Mouse (Mus musculus): ENCODE measurements around the gene Capn11. TPM values are rescaled to one million over a fixed set of nuclear protein-coding genes. Genes with fewer than 3 reads are reported as not detected.

The Capn11 gene
- total RNA-seq, 2 experiments from 2014 or later = 0.67 TPM; not detected in 1

DNA sequence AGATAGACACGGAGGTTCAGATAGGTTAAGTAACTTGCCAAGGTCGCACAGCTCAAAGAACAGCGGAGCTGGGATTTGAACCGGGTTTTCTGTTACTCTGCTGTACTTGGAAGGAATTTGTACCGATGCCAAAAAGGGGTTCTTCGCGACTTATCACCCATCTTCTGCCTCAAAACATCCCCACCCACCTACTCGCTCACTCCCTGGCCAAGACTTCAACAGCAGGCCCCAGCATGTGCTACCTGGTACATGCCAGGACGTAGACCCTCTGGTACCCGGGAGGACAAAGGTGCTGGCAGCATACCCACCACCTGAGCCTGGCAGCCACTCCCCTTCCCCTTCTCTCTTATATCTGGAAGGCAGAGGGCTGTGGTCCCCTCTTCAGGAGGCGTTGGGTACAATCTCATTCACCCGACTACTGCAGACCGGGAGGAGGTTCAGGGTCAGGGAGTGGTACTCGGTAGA is 25.6 kb upstream of the Capn11 start:
- no peak for ATAC-seq (ENCODE audit: poor library complexity, severe bottlenecking)

DNA sequence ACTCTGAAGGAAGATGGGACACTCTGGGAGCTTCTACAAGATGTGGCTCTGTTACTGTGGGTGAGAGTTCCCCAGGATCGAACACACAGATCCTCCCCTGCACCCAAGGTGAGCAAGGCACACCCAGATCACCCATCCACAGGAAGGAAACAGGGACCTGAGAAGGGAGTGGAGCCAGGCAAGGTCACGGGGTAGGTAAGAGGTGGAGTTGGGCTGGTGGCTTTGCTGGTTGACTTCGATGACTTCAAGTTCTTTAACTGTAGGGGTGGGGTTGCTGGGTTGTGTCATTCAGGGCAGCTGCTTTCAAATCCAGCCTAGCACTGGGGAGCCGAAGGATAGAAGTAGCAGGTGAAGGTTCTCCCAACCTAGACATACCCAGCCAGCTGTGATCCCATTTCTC is 23.7 kb upstream of the Capn11 start:
- no peak for ATAC-seq (ENCODE audit: poor library complexity, severe bottlenecking)

DNA sequence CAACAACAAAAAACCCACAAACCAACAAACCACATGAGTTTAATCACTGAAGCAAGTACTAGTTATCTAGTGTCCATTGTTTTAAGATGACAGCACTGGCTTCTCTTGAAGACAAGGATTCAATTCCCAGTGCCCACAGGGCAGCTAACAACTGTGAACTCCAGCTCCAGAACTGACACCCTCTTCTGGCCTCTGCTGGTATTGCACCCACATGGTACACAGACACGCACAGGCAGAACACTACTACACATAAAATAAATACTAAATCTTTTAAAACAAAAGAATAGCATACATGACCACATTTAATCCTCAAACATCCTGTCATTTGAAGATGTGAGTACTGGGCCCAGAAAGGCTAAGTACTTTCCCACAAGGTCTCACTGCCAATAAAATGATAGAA is 22.5 kb upstream of the Capn11 start:
- ATAC-seq (ENCODE audit: poor library complexity, severe bottlenecking) = no peak

GRCm38 (mm10) chr17:45680391-45680980 is 21.4 kb upstream of the Capn11 start:
- ATAC-seq (ENCODE audit: poor library complexity, severe bottlenecking) = no peak

GRCm38 (mm10) chr17:45678106-45678505 is 19.0 kb upstream of the Capn11 start:
- ATAC-seq (ENCODE audit: poor library complexity, severe bottlenecking) = peak; percentile 51

DNA sequence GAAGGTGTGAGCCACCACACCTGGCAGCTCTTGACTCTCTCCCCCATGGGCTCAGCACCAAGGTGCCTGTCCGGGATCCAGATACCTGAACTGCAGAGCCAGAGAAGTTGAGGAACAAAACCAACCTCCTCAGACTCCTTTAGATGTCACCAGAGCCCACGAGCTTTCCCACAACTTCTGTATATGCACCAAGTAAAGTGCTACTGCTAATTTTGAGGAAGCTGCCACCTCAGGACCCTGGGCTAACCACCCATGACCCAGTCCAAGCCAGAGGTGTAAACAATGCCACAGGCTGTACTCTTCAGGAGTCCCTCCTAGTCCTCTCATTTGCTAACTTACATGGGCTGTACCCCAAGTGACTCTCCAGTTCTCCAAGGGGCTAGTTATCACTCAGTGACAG is 13.5 kb upstream of the Capn11 start:
- 0 out of 2 replicates have a peak, but pooled peaks have one; percentile 15 for ATAC-seq (ENCODE audit: poor library complexity, severe bottlenecking)

DNA sequence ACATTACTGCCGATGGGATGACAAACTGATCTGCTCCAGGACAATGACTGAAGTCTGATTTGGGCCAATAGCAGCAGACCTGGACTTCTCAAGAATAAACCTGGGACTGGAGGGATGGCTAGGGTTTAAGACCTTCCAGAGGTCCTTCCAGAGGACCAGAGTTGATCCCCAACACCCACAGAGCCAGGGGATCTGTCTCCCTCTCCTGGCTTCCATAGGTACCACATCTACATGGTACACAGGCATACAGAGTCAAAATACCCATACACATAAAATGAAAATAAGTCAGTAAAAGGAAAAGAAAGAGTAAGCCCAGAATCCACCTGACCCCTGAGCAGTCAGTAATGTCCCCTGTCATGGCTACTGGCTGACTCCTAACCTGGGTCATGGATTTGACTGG is 12.7 kb upstream of the Capn11 start:
- no peak for ATAC-seq (ENCODE audit: poor library complexity, severe bottlenecking)

GRCm38 (mm10) chr17:45667986-45668385 is 8.9 kb upstream of the Capn11 start:
- ATAC-seq (ENCODE audit: poor library complexity, severe bottlenecking) = no peak

GRCm38 (mm10) chr17:45667481-45667880 is 8.4 kb upstream of the Capn11 start:
- no peak for ATAC-seq (ENCODE audit: poor library complexity, severe bottlenecking)

DNA sequence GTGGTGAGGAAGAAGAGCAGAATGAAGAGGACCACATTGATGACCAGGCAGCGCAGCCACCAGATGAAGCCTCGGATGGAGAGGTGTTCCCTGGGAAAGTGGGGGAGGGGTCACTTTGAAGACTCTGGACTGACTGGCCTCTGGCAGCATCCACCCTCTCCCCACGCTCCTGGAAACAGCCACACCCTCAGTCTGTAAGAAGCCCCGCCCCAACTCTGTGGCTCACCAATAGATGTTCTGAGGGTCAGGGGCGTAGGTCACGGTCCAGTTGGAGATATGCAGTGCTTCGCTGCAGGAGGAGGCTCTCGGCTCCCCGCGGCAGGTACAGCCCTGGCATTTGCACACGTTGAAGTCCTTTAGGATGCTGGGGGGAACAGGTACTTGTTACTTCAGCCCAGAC is 7.0 kb upstream of the Capn11 start:
- no peak for ATAC-seq (ENCODE audit: poor library complexity, severe bottlenecking)

DNA sequence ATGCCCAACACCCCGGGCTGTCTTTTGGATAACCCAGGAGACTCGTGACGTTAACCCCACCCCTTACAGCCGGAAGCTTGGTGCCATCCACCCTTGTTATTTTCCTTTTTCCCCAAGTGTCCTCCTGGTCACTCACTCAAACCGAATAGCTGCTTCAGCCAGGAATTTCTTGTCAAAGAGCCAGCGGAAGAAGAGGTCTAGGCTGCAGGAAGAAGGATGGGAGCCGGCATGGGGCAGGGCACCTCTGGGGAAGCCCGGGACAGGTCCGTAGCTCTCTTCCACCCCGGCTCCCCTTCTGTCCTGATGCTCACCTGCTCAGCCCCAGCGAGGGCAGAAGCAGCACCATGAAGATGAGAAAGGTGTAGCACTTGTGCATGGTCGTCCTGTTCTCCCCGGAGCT is 5.5 kb upstream of the Capn11 start:
- no peak for ATAC-seq (ENCODE audit: poor library complexity, severe bottlenecking)

DNA sequence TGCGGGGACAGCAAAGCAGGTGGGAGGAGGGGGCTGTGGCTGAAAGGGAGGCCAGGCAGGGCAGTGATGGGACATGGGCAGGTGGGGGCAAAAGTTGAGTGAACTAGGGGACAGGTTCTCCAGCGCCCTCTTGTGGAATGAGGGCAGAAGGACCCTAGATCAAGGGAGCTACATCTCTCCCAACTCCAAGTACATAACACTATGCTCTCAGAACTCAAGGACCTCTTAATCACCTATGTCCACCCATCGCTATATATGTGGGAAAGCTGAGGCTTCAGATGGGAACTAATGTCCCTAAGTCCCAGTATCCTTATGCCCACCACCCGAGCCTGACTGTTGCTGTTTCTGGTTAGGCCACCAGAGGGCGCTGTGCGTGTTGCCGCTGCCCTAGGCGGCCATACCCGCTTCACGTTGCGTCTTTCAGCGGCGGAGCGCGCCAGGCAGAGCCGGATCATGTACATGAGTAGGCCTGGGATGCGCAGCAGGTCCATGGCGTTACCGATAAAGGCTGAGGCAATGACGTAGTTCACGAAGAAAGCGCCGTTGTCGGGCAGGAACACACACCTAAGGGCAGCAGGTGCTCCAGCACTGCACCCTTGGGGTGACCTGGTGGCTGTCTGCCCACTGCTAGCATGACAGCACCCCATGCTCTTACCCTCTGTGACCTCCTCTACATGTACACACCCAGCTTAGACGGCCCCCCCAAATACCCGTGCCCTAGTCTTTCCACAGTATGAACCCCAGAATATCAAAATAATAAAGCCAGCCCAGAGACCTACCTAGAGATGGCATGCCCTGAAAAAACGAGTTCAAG is 4.2 kb upstream of the Capn11 start:
- peak; percentile 86 for ATAC-seq (ENCODE audit: poor library complexity, severe bottlenecking)

DNA sequence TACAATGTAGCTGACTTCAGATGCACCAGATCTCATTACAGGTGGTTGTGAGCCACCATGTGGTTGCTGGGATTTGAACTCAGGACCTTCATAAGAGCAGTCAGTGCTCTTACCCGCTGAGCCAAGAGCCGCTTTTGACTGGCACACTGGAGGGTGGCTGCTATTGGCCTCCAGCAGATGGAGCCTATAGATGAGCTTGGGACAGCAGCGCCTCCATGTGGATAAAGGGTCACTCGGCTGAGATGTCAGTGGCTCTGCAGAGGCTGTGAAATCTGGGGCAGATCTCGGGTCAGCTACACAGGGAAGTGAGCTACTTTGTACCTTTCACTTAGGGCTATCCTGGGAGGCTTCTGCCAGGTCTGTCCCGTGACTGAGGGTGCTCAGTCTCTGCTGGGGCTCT is 3.3 kb downstream of the Capn11 start:
- ATAC-seq (ENCODE audit: poor library complexity, severe bottlenecking) = no peak

DNA sequence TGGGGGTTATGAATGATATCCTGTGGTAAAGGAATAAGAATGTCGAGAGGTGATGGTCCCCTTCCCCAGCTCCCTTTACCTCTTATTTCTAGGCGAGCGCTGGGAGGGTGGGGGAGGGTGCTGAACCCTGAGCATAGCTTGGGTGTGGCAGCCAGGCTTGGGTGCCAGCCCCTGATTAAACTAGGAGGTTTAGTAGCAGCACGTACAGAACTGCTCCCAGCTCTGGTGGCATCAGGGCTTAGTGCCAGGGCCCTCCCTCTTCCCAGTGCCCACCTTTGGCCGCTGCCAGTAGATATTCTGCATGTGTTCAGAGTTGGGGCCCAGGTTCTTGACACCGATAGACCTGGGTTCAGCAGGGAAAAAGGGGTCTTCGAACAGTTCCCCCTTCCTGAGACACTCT is 5.9 kb downstream of the Capn11 start:
- no peak for ATAC-seq (ENCODE audit: poor library complexity, severe bottlenecking)

DNA sequence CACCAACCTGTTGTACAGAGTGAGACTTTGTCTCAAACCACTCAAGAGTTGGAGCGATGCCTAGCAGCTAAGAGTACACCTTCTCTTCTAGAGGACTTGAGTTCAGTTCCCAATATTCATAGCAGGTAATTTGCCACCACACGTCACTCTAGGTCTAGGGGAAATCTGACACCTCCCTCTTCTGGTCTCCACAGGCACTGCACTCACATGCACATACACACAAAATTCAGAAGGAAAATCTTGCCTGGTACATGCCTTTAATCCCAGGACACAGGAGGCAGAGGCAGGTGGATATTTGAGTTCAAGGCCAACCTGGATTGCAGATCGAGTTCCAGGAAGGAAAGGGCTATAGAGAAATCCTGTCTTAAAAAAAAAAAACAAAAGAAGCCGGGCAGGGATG is 14.9 kb downstream of the Capn11 start:
- no peak for ATAC-seq (ENCODE audit: poor library complexity, severe bottlenecking)

DNA sequence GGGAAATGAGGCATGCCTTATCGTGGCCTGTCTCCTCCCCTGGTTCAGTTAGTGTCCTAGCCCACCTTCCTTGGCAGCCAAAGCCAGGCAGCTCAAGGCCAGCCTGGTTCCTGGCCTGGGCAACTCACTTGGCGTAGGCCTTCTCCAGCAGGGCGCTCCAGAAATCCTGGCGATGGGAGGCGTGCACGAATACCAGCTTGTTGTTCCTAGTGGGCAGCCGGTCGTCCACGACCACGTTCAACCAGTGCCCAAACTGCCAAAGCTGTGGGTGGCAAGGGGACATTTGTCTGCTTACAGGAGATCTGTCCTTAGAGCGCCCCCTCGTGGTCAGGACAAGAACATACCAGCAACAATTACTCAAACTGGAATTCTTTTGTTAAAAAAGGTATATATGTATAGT is 16.4 kb downstream of the Capn11 start:
- peak; percentile 60 for ATAC-seq (ENCODE audit: poor library complexity, severe bottlenecking)

- ATAC-seq (ENCODE audit: poor library complexity, severe bottlenecking) = no peak
Measured at GRCm38 (mm10) chr17:45641981-45642380, 17.1 kb downstream of the Capn11 start.

- no peak for ATAC-seq (ENCODE audit: poor library complexity, severe bottlenecking)
Measured at GRCm38 (mm10) chr17:45638596-45639295, 20.4 kb downstream of the Capn11 start.

GRCm38 (mm10) chr17:45634033-45634432 is 25.1 kb downstream of the Capn11 start:
- no peak for ATAC-seq (ENCODE audit: poor library complexity, severe bottlenecking)

GRCm38 (mm10) chr17:45631940-45632339 is 27.2 kb downstream of the Capn11 start:
- no peak for ATAC-seq (ENCODE audit: poor library complexity, severe bottlenecking)

DNA sequence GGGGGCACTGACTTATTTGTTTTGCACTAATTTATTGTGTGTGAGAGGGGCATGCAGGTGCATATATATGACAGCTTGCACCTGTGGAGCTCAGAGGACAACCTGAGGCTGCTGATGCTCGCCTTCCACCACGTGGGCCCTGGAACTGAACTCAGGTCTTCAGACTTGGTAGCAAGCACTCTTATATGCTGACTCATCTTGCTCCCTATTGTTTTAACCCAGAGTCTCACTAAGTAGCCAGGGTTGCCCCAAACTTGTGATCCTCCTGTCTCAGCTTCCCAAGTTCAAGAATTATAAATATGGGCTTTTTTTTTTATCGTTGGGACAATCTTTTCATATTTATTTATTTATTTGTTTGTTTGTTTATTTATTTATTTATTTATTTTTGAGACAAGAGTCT is 28.1 kb downstream of the Capn11 start:
- no peak for ATAC-seq (ENCODE audit: poor library complexity, severe bottlenecking)
